Mouse (Mus musculus): ENCODE measurements at regions not wholly inside any gene's neighbourhood (a gene's known extent, or its start where the extent isn't known, plus 50 kb on each side); places are given as distances from the start of the nearest gene placed in this dataset.

DNA sequence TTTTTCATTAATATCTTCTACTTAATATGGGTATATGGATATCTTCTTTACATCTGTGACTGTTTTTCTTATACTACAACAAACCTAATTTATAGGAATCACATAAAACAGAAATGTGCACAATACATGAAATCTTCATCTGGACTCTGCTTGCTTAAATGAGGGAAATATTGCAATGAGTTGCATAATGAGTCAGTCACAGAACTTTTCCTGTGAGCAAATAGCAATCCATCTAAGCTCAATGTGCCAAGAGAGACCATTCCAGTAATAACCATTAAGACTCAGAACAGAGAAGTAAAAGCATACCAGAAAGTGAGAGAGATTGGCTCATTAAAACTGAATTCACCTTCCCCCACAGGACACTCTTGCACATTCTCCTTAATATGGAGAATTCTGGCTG is 974.4 kb downstream of the Trim52 start:
- TF ChIP-seq CTCF (IDR thresholded peaks at IDR 0.05; ENCODE audit: borderline replicate concordance, insufficient read depth, low read depth, low read length) = no peak
- TF ChIP-seq POLR2A (IDR thresholded peaks at IDR 0.05; ENCODE audit: borderline replicate concordance, insufficient read depth, low read length) = no peak
